ENCODE assay signal across 24 mouse cellular contexts in the genomic region with DNA sequence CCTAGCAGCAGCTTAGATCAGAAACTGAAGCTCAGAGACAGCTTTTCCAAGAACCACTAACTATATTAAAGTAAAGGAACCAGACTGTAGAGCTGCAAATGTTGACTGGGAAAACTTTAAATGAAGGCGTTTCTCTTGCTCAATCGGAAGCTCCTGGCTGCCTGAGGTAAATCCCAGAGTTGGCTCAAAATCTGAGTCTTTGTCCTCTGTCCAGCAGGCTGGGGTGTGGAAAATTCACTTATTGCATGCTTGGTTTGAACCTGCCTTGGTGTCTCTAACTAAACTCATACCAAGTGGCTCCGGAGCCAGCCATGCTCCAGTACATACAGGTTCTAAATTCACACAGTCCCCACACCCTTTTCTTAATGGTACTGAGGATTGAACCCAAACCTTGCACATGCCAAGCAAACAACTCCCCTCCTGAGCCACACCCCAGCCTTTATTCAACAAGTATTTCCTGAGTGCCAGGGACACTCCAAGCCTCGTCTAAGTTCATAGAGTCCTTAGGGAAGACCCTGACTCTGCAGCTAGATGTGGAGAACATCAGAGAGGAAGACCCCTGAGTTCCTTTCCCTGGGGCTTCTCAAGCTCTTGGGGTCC. TPM values are rescaled to one million over a fixed set of nuclear protein-coding genes. Genes with fewer than 3 reads are reported as not detected.
DNase-seq lines count a peak whose midpoint lies in the region; ATAC-seq and TF ChIP-seq lines count a peak whose summit lies in the region.
"Had no signal": no experiment of that assay in that cellular context is flagged by ENCODE, and none has a peak within 500 bp of the region (broad histone marks: within the 10 kb centered on the region; RNA-seq: fewer than 3 reads in every experiment).

No protein-coding gene starts in this region.

- TF ChIP-seq POLR2A in liver, adult 2 months (IDR thresholded peaks at IDR 0.05; ENCODE audit: extremely low read depth, insufficient read depth, low read length) = no peak

- TF ChIP-seq CTCF in liver, adult 2 months (IDR thresholded peaks at IDR 0.05; ENCODE audit: low read depth, low read length) = no peak

- peaks cover 97% of the 10 kb centered on the region for H3K4me1 ChIP-seq in heart, embryonic 13.5 days
- peaks cover 5% of the 10 kb centered on the region for H3K4me1 ChIP-seq in liver, adult 2 months (ENCODE audit: control insufficient read depth, insufficient read depth, low read length)

- peaks cover 41% of the 10 kb centered on the region for H3K79me2 ChIP-seq in liver, adult 2 months (ENCODE audit: control insufficient read depth, insufficient read depth, low read length)

- 75% methylated on average over 4 of the region's 4 CpGs for WGBS in heart, embryonic 13.5 days
- 29% methylated on average over 4 of the region's 4 CpGs for WGBS in liver, adult 2 months

- H3K27me3 ChIP-seq in heart, embryonic 13.5 days (replicated peaks) = no peaks in the 10 kb centered on the region
- H3K27me3 ChIP-seq in liver, adult 2 months (ENCODE audit: control insufficient read depth, insufficient read depth, low read length) = no peaks in the 10 kb centered on the region
- H3K27me3 ChIP-seq: liver, embryonic 12.5 days; neural tube, embryonic 12.5 days had no signal

- peak overlapping the region; percentile 29 for H3K27ac ChIP-seq in heart, embryonic 13.5 days (replicated peaks)
- H3K27ac ChIP-seq in liver, adult 2 months (replicated peaks; ENCODE audit: insufficient read depth, low read depth, low read length) = no peak overlapping the region
- H3K27ac ChIP-seq: hindbrain, embryonic 14.5 days; liver, embryonic 12.5 days; neural tube, embryonic 12.5 days had no signal

- ATAC-seq in heart, embryonic 13.5 days (ENCODE audit: extremely low read depth, insufficient number of reproducible peaks, low FRiP score, low TSS enrichment) = no peak
- ATAC-seq: forebrain, postnatal 0 days; inflammation-experienced regulatory T-cells, adult 6 months; liver, embryonic 12.5 days had no signal

- H3K36me3 ChIP-seq in heart, embryonic 13.5 days = peaks cover 91% of the 10 kb centered on the region
- no peaks in the 10 kb centered on the region for H3K36me3 ChIP-seq in liver, adult 2 months (ENCODE audit: control insufficient read depth, insufficient read depth, low read length)
- H3K36me3 ChIP-seq: liver, embryonic 12.5 days; neural tube, embryonic 12.5 days had no signal

- intact Hi-C loops in heart, postnatal 25 days (cut with DNase I) = no loop called here

- no peak overlapping the region for H3K4me3 ChIP-seq in heart, embryonic 13.5 days
- H3K4me3 ChIP-seq in liver, adult 2 months (ENCODE audit: insufficient read depth, low read depth, low read length) = no peak overlapping the region
- H3K4me3 ChIP-seq: liver, embryonic 12.5 days; neural tube, embryonic 12.5 days had no signal

- peak overlapping the region; percentile 37 for H3K9ac ChIP-seq in heart, embryonic 13.5 days
- no peak overlapping the region for H3K9ac ChIP-seq in liver, adult 2 months (ENCODE audit: low read depth, low read length)
- H3K9ac ChIP-seq: forebrain, postnatal 0 days; hindbrain, embryonic 14.5 days; liver, embryonic 12.5 days; lung, embryonic 14.5 days; neural tube, embryonic 12.5 days had no signal

- no peak overlapping the region for H3K4me2 ChIP-seq in heart, embryonic 13.5 days
- H3K4me2 ChIP-seq: hindbrain, embryonic 14.5 days; liver, embryonic 12.5 days; lung, embryonic 14.5 days; neural tube, embryonic 12.5 days had no signal

- DNase-seq in adrenal gland, postnatal 10 days = peak; percentile 42
- DNase-seq in adrenal gland, postnatal 14 days = no peak
- no peak for DNase-seq in heart, postnatal 25 days (ENCODE audit: low spot score)
- DNase-seq in liver, adult 2 months (ENCODE audit: extremely low read depth, low read depth, low spot score) = peak; percentile 70
- no peak for DNase-seq in liver
- peak; percentile 19 for DNase-seq in urinary bladder, postnatal 14 days (ENCODE audit: low spot score)
- DNase-seq in urinary bladder, postnatal 4 days (ENCODE audit: low spot score in 2 of 2) = no peak
- DNase-seq: cerebellum, adult 11 months; cerebellum, postnatal 14 days; forebrain, postnatal 0 days; gastrocnemius, postnatal 36 days; heart, postnatal 10 days; kidney, adult 9 months; kidney, postnatal 14 days; layer of hippocampus, postnatal 36 days; lung, embryonic 14.5 days; midbrain, embryonic 14.5 days; right cerebral cortex, postnatal 14 days; thymus, postnatal 14 days had no signal

- no peaks in the 10 kb centered on the region for H3K9me3 ChIP-seq in heart, embryonic 13.5 days
- H3K9me3 ChIP-seq: liver, embryonic 12.5 days; neural tube, embryonic 12.5 days had no signal

RNA-seq across cellular contexts. Expression of a gene that starts 20.3 kb away (rescaled TPM):
- 10 to 100 TPM; 17.4 to 22.7 TPM for total RNA-seq in adrenal gland, postnatal 10 days (2021)
- total RNA-seq in adrenal gland, postnatal 14 days (2021) = 16.5 TPM in 2 replicates
- polyA plus RNA-seq in heart, embryonic 13.5 days (2015; fragmentation: Nextera tagmentation; extraction: Ambion mirVana) = 105 and 109 TPM in 2 replicates
- total RNA-seq in heart, postnatal 25 days (2021) = 100 to 1,000 TPM in 1 of 2 experiments, 10 to 100 TPM in 1; 93.4 to 103 TPM
- total RNA-seq in liver, adult 2 months (2014; rRNA removed) = 4.1 and 4.5 TPM in 2 replicates
- polyA plus RNA-seq in liver, adult 2 months (2012; rRNA removed) = 6.9 and 7.9 TPM in 2 replicates

Comparison
In these comparisons a context has a peak if more than half of its experiments do, and no peak if none do; other contexts are left out.
1. DNase-seq: peak in adrenal gland, postnatal 10 days (single experiment), liver, adult 2 months (single experiment) and urinary bladder, postnatal 14 days (single experiment); none in adrenal gland, postnatal 14 days (single experiment), heart, postnatal 25 days (single experiment), liver (single experiment) and urinary bladder, postnatal 4 days (0 of 2).